Mouse (Mus musculus): ENCODE measurements around the gene Asic1.

Asic1 gene

GRCm38 (mm10) chr15:99670154-99670821 lies at the start of gene Asic1:
Gene Asic1 (plus strand): TSS chr15:99670368.
- DNase-seq: peak; percentile 87 to 90

GRCm38 (mm10) chr15:99622063-99622462 lies 48.1 kb upstream of the Asic1 start:
- no peak for DNase-seq

GRCm38 (mm10) chr15:99631618-99632017 lies 38.5 kb upstream of the Asic1 start:
- no peak for DNase-seq

GRCm38 (mm10) chr15:99634702-99635101 lies 35.5 kb upstream of the Asic1 start:
- no peak for DNase-seq

- DNase-seq: no peak
Observed at GRCm38 (mm10) chr15:99637405-99638123, 32.6 kb upstream of the Asic1 start.

GRCm38 (mm10) chr15:99638124-99638485 lies 32.1 kb upstream of the Asic1 start:
- no peak for DNase-seq

GRCm38 (mm10) chr15:99642622-99643021 lies 27.5 kb upstream of the Asic1 start:
- no peak for DNase-seq

- no peak for DNase-seq
Observed at GRCm38 (mm10) chr15:99643832-99644231, 26.3 kb upstream of the Asic1 start.

- peak; percentile 50 to 66 for DNase-seq
Observed at GRCm38 (mm10) chr15:99644776-99645175, 25.4 kb upstream of the Asic1 start.

GRCm38 (mm10) chr15:99648326-99648725 lies 21.8 kb upstream of the Asic1 start:
- no peak for DNase-seq

- DNase-seq: no peak
Observed at GRCm38 (mm10) chr15:99649067-99649761, 21.0 kb upstream of the Asic1 start.

GRCm38 (mm10) chr15:99650304-99650703 lies 19.9 kb upstream of the Asic1 start:
- no peak for DNase-seq

- DNase-seq: peak; percentile 95 to 98
Observed at GRCm38 (mm10) chr15:99651163-99651872, 18.9 kb upstream of the Asic1 start, which contains the start of gene Racgap1. Gene Racgap1 (minus strand): TSS chr15:99651656.

- DNase-seq: no peak
Observed at GRCm38 (mm10) chr15:99651984-99652872, 17.9 kb upstream of the Asic1 start.

- no peak for DNase-seq
Observed at GRCm38 (mm10) chr15:99653291-99653690, 16.9 kb upstream of the Asic1 start.

GRCm38 (mm10) chr15:99653876-99654275 lies 16.3 kb upstream of the Asic1 start:
- no peak for DNase-seq

- no peak for DNase-seq
Observed at GRCm38 (mm10) chr15:99655956-99656355, 14.2 kb upstream of the Asic1 start.

GRCm38 (mm10) chr15:99658437-99658836 lies 11.7 kb upstream of the Asic1 start:
- DNase-seq: no peak

- peak; percentile 78 to 82 for DNase-seq
Observed at GRCm38 (mm10) chr15:99661121-99661830, 8.9 kb upstream of the Asic1 start.

GRCm38 (mm10) chr15:99662371-99662770 lies 7.8 kb upstream of the Asic1 start:
- DNase-seq: no peak

- DNase-seq: peak; percentile 42 to 45
Observed at GRCm38 (mm10) chr15:99663964-99664599, 6.1 kb upstream of the Asic1 start.
